Mouse (Mus musculus) natural killer cell, adult 2 months (primary cell): ENCODE data around the gene U2af1l4.
A peak's percentile ranks its signal among the peaks of the same experiment; 100 is the strongest.

Experiments
- DNase-seq, 2 experiments: peaks; one replicate each; pipeline ENCODE4 v3.0.0; 2022; ENCODE audit warnings: low spot score in 2 of 2

Gene U2af1l4

GRCm38 (mm10) chr7:30586455-30587020 lies 23.4 kb downstream of the U2af1l4 start:
- no peak for DNase-seq

- peak; percentile 35 to 48 for DNase-seq
These were observed 25.0 kb downstream of the U2af1l4 start for GRCm38 (mm10) chr7:30587842-30588667.

GRCm38 (mm10) chr7:30588676-30589434 lies 25.8 kb downstream of the U2af1l4 start, which contains the start of gene Kmt2b:
Kmt2b (minus strand) TSS chr7:30588726.
- DNase-seq: peak; percentile 85 to 89

- DNase-seq: peak; percentile 64 to 78
These were observed 26.6 kb downstream of the U2af1l4 start for GRCm38 (mm10) chr7:30589435-30590301.

- no peak for DNase-seq
These were observed 28.0 kb downstream of the U2af1l4 start for GRCm38 (mm10) chr7:30590927-30591604.

- DNase-seq: no peak
These were observed 28.5 kb downstream of the U2af1l4 start for GRCm38 (mm10) chr7:30591605-30591951.

- peak in 1 of 2 experiments; percentile 16 for DNase-seq
These were observed 29.8 kb downstream of the U2af1l4 start for GRCm38 (mm10) chr7:30592772-30593423.

- DNase-seq: peak in 1 of 2 experiments; percentile 15
These were observed 30.7 kb downstream of the U2af1l4 start for GRCm38 (mm10) chr7:30593579-30594509.

- DNase-seq: peak in 1 of 2 experiments; percentile 14
These were observed 31.5 kb downstream of the U2af1l4 start for GRCm38 (mm10) chr7:30594510-30595024.

GRCm38 (mm10) chr7:30596093-30596492 lies 33.0 kb downstream of the U2af1l4 start:
- DNase-seq: no peak

GRCm38 (mm10) chr7:30596811-30597210 lies 33.7 kb downstream of the U2af1l4 start:
- no peak for DNase-seq

- DNase-seq: no peak
These were observed 35.7 kb downstream of the U2af1l4 start, which contains the start of gene Zbtb32 for GRCm38 (mm10) chr7:30598786-30599185. Zbtb32 (minus strand) TSS chr7:30598909.

GRCm38 (mm10) chr7:30599933-30600353 lies 36.8 kb downstream of the U2af1l4 start:
- peak; percentile 26 to 42 for DNase-seq

GRCm38 (mm10) chr7:30600651-30601050 lies 37.5 kb downstream of the U2af1l4 start:
- no peak for DNase-seq

GRCm38 (mm10) chr7:30602583-30602982 lies 39.5 kb downstream of the U2af1l4 start:
- DNase-seq: no peak

GRCm38 (mm10) chr7:30604424-30604823 lies 41.3 kb downstream of the U2af1l4 start:
- no peak for DNase-seq

GRCm38 (mm10) chr7:30604944-30605343 lies 41.8 kb downstream of the U2af1l4 start:
- no peak for DNase-seq

- peak; percentile 52 to 69 for DNase-seq
These were observed 44.7 kb downstream of the U2af1l4 start for GRCm38 (mm10) chr7:30607706-30608309.
